Mouse (Mus musculus): ENCODE measurements around the gene Pax7. TPM values are rescaled to one million over a fixed set of nuclear protein-coding genes. Genes with fewer than 3 reads are reported as not detected.

Pax7 gene
- total and polyA plus RNA-seq, 2 experiments = not detected

GRCm38 (mm10) chr4:139821491-139822160, 11.7 kb downstream of the Pax7 start:
- TF ChIP-seq POLR2A (IDR thresholded peaks at IDR 0.05; ENCODE audit: extremely low read depth, insufficient read depth, low read length) = no peak
- no peak for TF ChIP-seq CTCF (IDR thresholded peaks at IDR 0.05; ENCODE audit: low read depth, low read length)
- H3K27ac ChIP-seq (replicated peaks; ENCODE audit: insufficient read depth, low read depth, low read length) = no peak overlapping the region
- no peak overlapping the region for H3K4me3 ChIP-seq (ENCODE audit: insufficient read depth, low read depth, low read length)
- DNase-seq (ENCODE audit: extremely low read depth, low read depth, low spot score) = no peak
- H3K79me2 ChIP-seq (ENCODE audit: control insufficient read depth, insufficient read depth, low read length) = no peaks in the 10 kb centered on the region
- H3K4me1 ChIP-seq (ENCODE audit: control insufficient read depth, insufficient read depth, low read length) = no peaks in the 10 kb centered on the region
- 2% methylated on average over 64 of the region's 65 CpGs for WGBS
- H3K9ac ChIP-seq (ENCODE audit: low read depth, low read length) = no peak overlapping the region
- H3K36me3 ChIP-seq (ENCODE audit: control insufficient read depth, insufficient read depth, low read length) = no peaks in the 10 kb centered on the region
- peaks cover 24% of the 10 kb centered on the region for H3K27me3 ChIP-seq (ENCODE audit: control insufficient read depth, insufficient read depth, low read length)

DNA sequence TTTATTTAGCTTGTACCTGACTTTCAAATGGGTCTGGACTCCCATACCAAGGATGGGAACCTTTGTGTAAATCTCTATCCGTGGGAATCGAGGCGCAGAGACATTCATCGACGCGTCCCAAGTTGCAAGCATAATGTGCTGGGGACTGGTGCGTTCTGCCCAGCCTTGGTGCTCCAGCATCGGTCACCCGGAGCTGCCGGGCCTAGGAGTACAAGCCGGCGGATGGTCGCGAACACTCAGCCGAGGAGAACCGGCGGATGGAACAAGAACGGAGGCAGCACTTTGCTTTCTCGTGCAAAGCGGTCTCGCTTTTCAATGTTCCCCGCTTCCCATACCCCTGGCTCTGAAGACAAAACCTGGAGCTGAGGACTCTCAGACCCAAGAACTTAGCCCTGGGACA, 12.3 kb downstream of the Pax7 start:
- Histone ChIP-seq H3K4me3 (ENCODE audit: insufficient read depth, low read depth, low read length) (no peak overlapping the region), H3K9ac (ENCODE audit: low read depth, low read length) (no peak overlapping the region), H3K4me1 (ENCODE audit: control insufficient read depth, insufficient read depth, low read length) (no peaks in the 10 kb centered on the region), H3K36me3 (ENCODE audit: control insufficient read depth, insufficient read depth, low read length) (no peaks in the 10 kb centered on the region), H3K27me3 (ENCODE audit: control insufficient read depth, insufficient read depth, low read length) (peaks cover 24% of the 10 kb centered on the region), H3K27ac (replicated peaks; ENCODE audit: insufficient read depth, low read depth, low read length) (no peak overlapping the region), H3K79me2 (ENCODE audit: control insufficient read depth, insufficient read depth, low read length) (no peaks in the 10 kb centered on the region)
- 4% methylated on average over 22 of the region's 22 CpGs for WGBS
- TF ChIP-seq CTCF (IDR thresholded peaks at IDR 0.05; ENCODE audit: low read depth, low read length) = no peak
- no peak for TF ChIP-seq POLR2A (IDR thresholded peaks at IDR 0.05; ENCODE audit: extremely low read depth, insufficient read depth, low read length)
- DNase-seq (ENCODE audit: extremely low read depth, low read depth, low spot score) = no peak

DNA sequence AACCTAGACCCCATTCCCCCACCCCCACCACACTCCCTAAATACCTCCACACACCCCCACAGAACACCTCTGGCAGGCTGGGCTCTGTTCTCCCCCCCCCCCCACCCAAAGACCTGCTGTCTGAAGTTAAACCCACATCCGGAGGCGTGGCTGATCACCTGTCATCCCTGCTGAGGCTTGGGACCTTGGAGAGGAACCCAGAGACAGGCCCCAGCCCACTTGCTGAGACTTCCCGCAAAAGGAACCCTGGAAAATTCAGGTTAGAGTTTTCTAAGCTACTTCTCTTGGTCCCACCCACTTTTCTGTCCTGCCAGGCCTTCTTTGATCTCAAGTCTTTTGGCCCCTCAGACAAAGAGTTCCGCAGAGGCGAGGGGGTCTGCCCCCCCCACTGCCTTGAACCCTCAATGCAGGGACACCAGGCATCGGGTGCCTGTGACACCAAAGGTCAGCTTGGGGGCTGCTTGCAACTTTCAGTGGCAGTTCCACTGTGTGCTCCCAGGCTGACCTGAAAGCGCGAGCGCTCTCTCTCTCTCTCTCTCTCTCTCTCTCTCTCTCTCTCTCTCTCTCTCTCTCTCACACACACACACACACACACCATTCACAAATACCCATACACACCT, 13.8 kb downstream of the Pax7 start:
- Histone ChIP-seq H3K4me1 (ENCODE audit: control insufficient read depth, insufficient read depth, low read length) (no peaks in the 10 kb centered on the region), H3K9ac (ENCODE audit: low read depth, low read length) (no peak overlapping the region), H3K27me3 (ENCODE audit: control insufficient read depth, insufficient read depth, low read length) (peaks cover 24% of the 10 kb centered on the region), H3K79me2 (ENCODE audit: control insufficient read depth, insufficient read depth, low read length) (no peaks in the 10 kb centered on the region), H3K4me3 (ENCODE audit: insufficient read depth, low read depth, low read length) (no peak overlapping the region), H3K27ac (replicated peaks; ENCODE audit: insufficient read depth, low read depth, low read length) (no peak overlapping the region), H3K36me3 (ENCODE audit: control insufficient read depth, insufficient read depth, low read length) (no peaks in the 10 kb centered on the region)
- WGBS = 13% methylated on average over 9 of the region's 9 CpGs
- no peak for DNase-seq (ENCODE audit: extremely low read depth, low read depth, low spot score)
- TF ChIP-seq POLR2A (IDR thresholded peaks at IDR 0.05; ENCODE audit: extremely low read depth, insufficient read depth, low read length) (no peak), CTCF (IDR thresholded peaks at IDR 0.05; ENCODE audit: low read depth, low read length) (no peak)

GRCm38 (mm10) chr4:139818163-139818562, 15.2 kb downstream of the Pax7 start:
- Histone ChIP-seq H3K27ac (replicated peaks; ENCODE audit: insufficient read depth, low read depth, low read length) (no peak overlapping the region), H3K4me1 (ENCODE audit: control insufficient read depth, insufficient read depth, low read length) (no peaks in the 10 kb centered on the region), H3K4me3 (ENCODE audit: insufficient read depth, low read depth, low read length) (no peak overlapping the region), H3K79me2 (ENCODE audit: control insufficient read depth, insufficient read depth, low read length) (no peaks in the 10 kb centered on the region), H3K36me3 (ENCODE audit: control insufficient read depth, insufficient read depth, low read length) (no peaks in the 10 kb centered on the region), H3K9ac (ENCODE audit: low read depth, low read length) (no peak overlapping the region), H3K27me3 (ENCODE audit: control insufficient read depth, insufficient read depth, low read length) (peaks cover 21% of the 10 kb centered on the region)
- WGBS = 22% methylated on average over 7 of the region's 7 CpGs
- no peak for TF ChIP-seq CTCF (IDR thresholded peaks at IDR 0.05; ENCODE audit: low read depth, low read length)
- no peak for TF ChIP-seq POLR2A (IDR thresholded peaks at IDR 0.05; ENCODE audit: extremely low read depth, insufficient read depth, low read length)
- DNase-seq (ENCODE audit: extremely low read depth, low read depth, low spot score) = no peak

- no peaks in the 10 kb centered on the region for H3K79me2 ChIP-seq (ENCODE audit: control insufficient read depth, insufficient read depth, low read length)
- no peaks in the 10 kb centered on the region for H3K36me3 ChIP-seq (ENCODE audit: control insufficient read depth, insufficient read depth, low read length)
- DNase-seq (ENCODE audit: extremely low read depth, low read depth, low spot score) = no peak
- TF ChIP-seq CTCF (IDR thresholded peaks at IDR 0.05; ENCODE audit: low read depth, low read length) (no peak), POLR2A (IDR thresholded peaks at IDR 0.05; ENCODE audit: extremely low read depth, insufficient read depth, low read length) (no peak)
- no peaks in the 10 kb centered on the region for H3K4me1 ChIP-seq (ENCODE audit: control insufficient read depth, insufficient read depth, low read length)
- no peak overlapping the region for H3K27ac ChIP-seq (replicated peaks; ENCODE audit: insufficient read depth, low read depth, low read length)
- H3K4me3 ChIP-seq (ENCODE audit: insufficient read depth, low read depth, low read length) = no peak overlapping the region
- no peak overlapping the region for H3K9ac ChIP-seq (ENCODE audit: low read depth, low read length)
- H3K27me3 ChIP-seq (ENCODE audit: control insufficient read depth, insufficient read depth, low read length) = peaks cover 12% of the 10 kb centered on the region; the same call in 1 of the 2 replicates
- 24% methylated on average over 9 of the region's 9 CpGs for whole genome bisulfite sequencing
These were observed 19.9 kb downstream of the Pax7 start for GRCm38 (mm10) chr4:139813371-139813960.

DNA sequence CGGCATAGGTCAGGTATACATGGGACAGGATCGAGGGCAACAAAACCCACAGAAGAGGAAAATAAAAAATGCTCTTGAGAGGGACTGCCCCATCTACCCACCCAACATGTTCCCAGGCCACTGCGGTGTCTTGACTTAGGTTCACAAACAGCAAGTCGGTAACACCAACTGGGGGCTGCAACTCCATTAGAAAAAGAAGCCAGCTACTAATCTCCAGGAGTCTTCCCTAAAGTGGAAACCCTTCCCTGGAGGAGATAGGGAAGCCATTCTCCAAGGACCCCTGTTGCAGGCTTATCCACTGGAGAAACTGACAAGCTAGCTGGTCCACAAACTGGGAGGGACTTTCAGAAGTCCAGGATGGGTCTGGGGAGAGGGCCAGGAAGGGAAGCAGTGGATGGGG, 21.4 kb downstream of the Pax7 start:
- H3K4me1 ChIP-seq (ENCODE audit: control insufficient read depth, insufficient read depth, low read length) = no peaks in the 10 kb centered on the region
- no peaks in the 10 kb centered on the region for H3K36me3 ChIP-seq (ENCODE audit: control insufficient read depth, insufficient read depth, low read length)
- H3K4me3 ChIP-seq (ENCODE audit: insufficient read depth, low read depth, low read length) = no peak overlapping the region
- H3K79me2 ChIP-seq (ENCODE audit: control insufficient read depth, insufficient read depth, low read length) = no peaks in the 10 kb centered on the region
- WGBS = 68% methylated on average over 4 of the region's 4 CpGs
- TF ChIP-seq CTCF (IDR thresholded peaks at IDR 0.05; ENCODE audit: low read depth, low read length) = no peak
- TF ChIP-seq POLR2A (IDR thresholded peaks at IDR 0.05; ENCODE audit: extremely low read depth, insufficient read depth, low read length) = no peak
- DNase-seq (ENCODE audit: extremely low read depth, low read depth, low spot score) = no peak
- peaks cover 4% of the 10 kb centered on the region; the same call in 1 of the 2 replicates for H3K27me3 ChIP-seq (ENCODE audit: control insufficient read depth, insufficient read depth, low read length)
- H3K27ac ChIP-seq (replicated peaks; ENCODE audit: insufficient read depth, low read depth, low read length) = no peak overlapping the region
- H3K9ac ChIP-seq (ENCODE audit: low read depth, low read length) = no peak overlapping the region
